Mouse (Mus musculus) liver, embryonic 14.5 days (tissue): Measurements from ENCODE around the gene Gabbr2.

Experiments
- CTCF ChIP-seq: IDR thresholded peaks from 2 replicates; pipeline ENCODE4 v1.5.1; 2016; ENCODE audit warnings: antibody characterized with exemption, low read depth, control low read depth
- EP300 ChIP-seq: IDR thresholded peaks from 2 replicates; pipeline ENCODE4 v1.6.1; 2016; ENCODE audit warnings: antibody characterized with exemption, low read depth

GRCm38 (mm10) chr4:46973322-46973721 lies 18.4 kb downstream of the Gabbr2 start:
- TF ChIP-seq CTCF (no peak), EP300 (no peak)
